Mouse (Mus musculus) heart, adult 2 months (tissue): ENCODE results near the gene Olfr91.
"Not testable (repeated sequence)": the region's sequence is repeated elsewhere in the genome, so short reads cannot be mapped to it uniquely, and the experiment has no call there.

Experiments
- CTCF ChIP-seq: fragments of 200-600 bp; IDR thresholded peaks from 2 replicates; pipeline ENCODE4 v1.8.1; 2022; ENCODE audit warnings: antibody characterized with exemption, mild to moderate bottlenecking, moderate library complexity
- POLR2A ChIP-seq: fragments of 200-500 bp; IDR thresholded peaks from 2 replicates; pipeline ENCODE4 v1.6.1; 2011; ENCODE audit warnings: mild to moderate bottlenecking, low read depth, low read length, control low read depth; ENCODE audit not compliant: insufficient read depth

- TF ChIP-seq CTCF, POLR2A: not testable (repeated sequence)
Observed at GRCm38 (mm10) chr17:37131366-37131765, 33.3 kb upstream of the Olfr91 start.
